Mouse (Mus musculus) kidney, adult 2 months (tissue): ENCODE measurements around the gene Plk3. TPM values are rescaled to one million over a fixed set of nuclear protein-coding genes. Genes with fewer than 3 reads are reported as not detected.

ENCODE experiments used
- DNase-seq: peaks from one replicate; pipeline ENCODE4 v3.0.0; 2021
- H3K27ac ChIP-seq: fragments of 200-500 bp; 2 replicates; pipeline ENCODE4 v1.5.1; 2012; ENCODE audit warnings: low read depth, low read length, control low read depth, inconsistent platforms; ENCODE audit not compliant: insufficient read depth
- H3K27me3 ChIP-seq: fragments of 200-500 bp; replicated peaks from 2 replicates; pipeline ENCODE4 v1.6.1; 2012; ENCODE audit warnings: mild to moderate bottlenecking, moderate library complexity, low read length, inconsistent platforms; ENCODE audit not compliant: control insufficient read depth, insufficient read depth
- H3K36me3 ChIP-seq: fragments of 200-500 bp; 2 replicates; pipeline ENCODE4 v1.6.1; 2012; ENCODE audit warnings: mild to moderate bottlenecking, moderate library complexity, low read length, inconsistent platforms; ENCODE audit not compliant: control insufficient read depth, insufficient read depth
- H3K4me1 ChIP-seq: fragments of 200-500 bp; 2 replicates; pipeline ENCODE4 v1.6.1; 2011; ENCODE audit warnings: low read length; ENCODE audit not compliant: control insufficient read depth, insufficient read depth
- H3K4me3 ChIP-seq: fragments of 200-500 bp; 2 replicates; pipeline ENCODE4 v1.5.1; 2011; ENCODE audit warnings: mild to moderate bottlenecking, low read depth, low read length, control low read depth; ENCODE audit not compliant: insufficient read depth
- CTCF ChIP-seq: fragments of 200-500 bp; conservative IDR thresholded peaks from 2 replicates; pipeline ENCODE4 v1.5.1; 2011; ENCODE audit warnings: low read depth, mild to moderate bottlenecking, control low read depth, low read length, moderate library complexity, mixed read lengths; ENCODE audit not compliant: insufficient read depth, insufficient read length
- POLR2A ChIP-seq: fragments of 200-500 bp; IDR thresholded peaks from one replicate; pipeline ENCODE4 v1.6.1; 2011; ENCODE audit warnings: low read depth, low read length, control low read depth
- WGBS: fragments of 180-500 bp; shearing (Covaris S2); methylation state at CpG from one replicate; pipeline ENCODE4 v1.1.7; 2018; 5-methylcytosine and 5-hydroxymethylcytosine counted together
- polyA plus RNA-seq: library from polyadenylated mRNA; depleted of rRNA; stranded (reverse); fragments of >200 nt; gene quantifications from 2 replicates; pipeline ENCODE4 v1.2.3, GENCODE M21; 2012

Gene Plk3
- polyA plus RNA-seq, 1 experiment: 6.9 TPM

DNA sequence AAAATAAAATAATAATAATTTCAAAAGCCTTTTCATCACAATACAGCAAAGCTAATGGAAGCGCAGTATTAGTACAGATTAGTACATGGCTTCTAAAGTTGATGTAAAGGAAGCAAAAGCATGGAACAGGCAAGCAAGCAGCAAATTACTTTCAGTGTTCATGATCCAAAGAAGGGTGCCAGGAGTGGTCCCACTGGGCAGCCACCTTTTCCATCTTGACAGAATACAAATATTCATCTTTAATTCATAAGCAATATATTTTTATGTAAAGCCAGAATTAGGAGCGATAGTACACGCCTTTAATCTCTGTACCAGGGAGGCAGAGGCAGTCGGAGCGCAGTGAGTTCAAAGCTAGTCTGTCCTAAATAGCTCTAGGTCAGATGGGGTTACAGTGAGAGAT is 14.1 kb downstream of the Plk3 start:
- Histone ChIP-seq H3K27ac (peak overlapping the region; percentile 93; the same call in 1 of the 2 replicates), H3K4me3 (peak overlapping the region; percentile 68; the same call in 1 of the 2 replicates), H3K36me3 (no peaks in the 10 kb centered on the region), H3K27me3 (no peaks in the 10 kb centered on the region), H3K4me1 (peaks cover 3% of the 10 kb centered on the region; the same call in 1 of the 2 replicates)
- WGBS: 74% methylated on average over 5 of the region's 5 CpGs
- DNase-seq: no peak
- TF ChIP-seq POLR2A: no peak
- TF ChIP-seq CTCF: no peak

DNA sequence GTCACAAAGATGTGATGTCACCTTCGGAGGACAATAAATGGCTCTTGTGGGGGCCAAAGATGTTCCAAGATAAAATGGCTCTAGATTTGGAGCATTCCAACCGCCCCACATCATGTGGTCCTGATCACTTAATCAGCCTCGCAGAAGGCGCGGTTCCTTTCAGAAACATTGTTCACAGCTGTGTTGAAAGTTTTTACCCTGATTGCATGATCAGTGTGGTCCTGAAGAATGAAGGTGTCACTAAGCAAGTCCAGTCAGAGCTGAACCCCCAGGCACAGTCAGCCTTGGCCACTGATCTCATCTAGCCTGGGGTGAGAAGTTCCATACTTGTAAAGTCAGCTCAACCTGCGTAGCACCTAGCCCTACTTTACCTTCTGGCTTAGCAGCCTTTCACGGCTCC is 15.8 kb downstream of the Plk3 start:
- H3K27ac ChIP-seq: no peak overlapping the region
- H3K36me3 ChIP-seq: no peaks in the 10 kb centered on the region
- H3K4me3 ChIP-seq: no peak overlapping the region
- H3K4me1 ChIP-seq: peaks cover 3% of the 10 kb centered on the region; the same call in 1 of the 2 replicates
- TF ChIP-seq CTCF (no peak), POLR2A (no peak)
- no peaks in the 10 kb centered on the region for H3K27me3 ChIP-seq
- DNase-seq: no peak
- WGBS: 94% methylated on average over 7 of the region's 7 CpGs

DNA sequence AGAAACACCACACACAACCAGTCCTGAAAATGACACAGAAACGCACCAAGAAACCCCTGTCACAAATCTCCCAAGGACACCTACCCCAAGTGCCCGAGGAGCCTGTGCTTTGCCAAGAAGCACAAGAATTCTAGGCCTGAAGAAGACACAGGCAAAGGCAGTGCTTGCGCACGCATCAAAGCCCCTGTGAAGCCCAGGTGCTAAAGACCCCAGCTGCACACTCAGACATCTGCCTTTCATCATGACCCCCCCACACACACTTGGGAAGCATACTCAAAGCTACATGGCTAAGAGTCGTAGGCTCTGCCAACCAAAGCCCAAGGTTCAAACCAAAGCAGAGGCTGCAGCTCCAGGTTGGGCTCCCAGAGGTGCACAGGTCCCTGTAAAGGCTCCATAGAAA is 18.2 kb downstream of the Plk3 start:
- 88% methylated on average over 5 of the region's 5 CpGs for WGBS
- no peaks in the 10 kb centered on the region for H3K36me3 ChIP-seq
- no peak overlapping the region for H3K27ac ChIP-seq
- H3K4me3 ChIP-seq: no peak overlapping the region
- H3K4me1 ChIP-seq: no peaks in the 10 kb centered on the region; the same call in 1 of the 2 replicates
- TF ChIP-seq POLR2A: no peak
- no peak for TF ChIP-seq CTCF
- DNase-seq: no peak
- no peaks in the 10 kb centered on the region for H3K27me3 ChIP-seq

DNA sequence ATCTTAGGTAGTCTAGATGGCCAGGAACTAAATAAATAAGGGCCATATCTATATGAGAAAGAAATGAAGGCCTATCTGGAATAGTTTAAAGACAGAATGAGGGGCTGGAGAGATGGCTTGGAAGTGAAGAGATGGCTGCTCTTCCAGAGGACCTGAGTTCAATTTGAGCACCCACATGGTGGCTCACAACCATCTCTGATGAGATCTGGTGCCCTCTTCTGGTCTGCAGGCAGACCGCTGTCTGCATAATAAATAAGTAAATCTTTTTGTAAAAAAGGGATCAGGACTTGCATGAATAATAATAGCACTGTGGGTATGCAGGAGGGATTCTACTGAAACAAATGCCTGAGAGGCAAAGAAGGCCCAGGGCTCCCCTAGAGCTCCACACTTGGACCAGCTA is 20.5 kb downstream of the Plk3 start:
- Histone ChIP-seq H3K4me3 (no peak overlapping the region), H3K36me3 (no peaks in the 10 kb centered on the region), H3K27me3 (no peaks in the 10 kb centered on the region), H3K4me1 (no peaks in the 10 kb centered on the region), H3K27ac (no peak overlapping the region)
- no peak for DNase-seq
- TF ChIP-seq POLR2A: no peak
- TF ChIP-seq CTCF: 0 out of 2 replicates have a peak, but pooled peaks have one; percentile 9
- WGBS: 96% methylated on average over 1 of the region's 1 CpGs

DNA sequence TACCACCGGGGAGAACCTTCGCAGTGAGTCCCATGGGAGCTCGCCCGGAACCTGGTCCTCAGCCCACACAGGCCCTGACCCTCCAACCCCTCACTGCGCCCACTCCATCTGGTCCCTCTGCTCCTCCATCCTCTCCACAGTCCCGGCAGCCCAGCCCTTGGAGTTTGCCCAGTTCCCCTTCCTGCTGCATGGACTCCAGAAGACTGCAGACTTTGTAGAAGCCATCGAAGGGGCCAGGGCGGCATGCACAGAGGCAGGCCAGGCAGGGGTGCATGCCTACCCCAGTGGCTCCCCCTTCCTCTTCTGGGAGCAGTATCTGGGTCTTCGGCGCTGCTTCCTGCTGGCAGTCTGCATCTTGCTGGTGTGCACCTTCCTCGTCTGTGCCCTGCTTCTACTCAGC is 22.8 kb downstream of the Plk3 start:
- H3K36me3 ChIP-seq: no peaks in the 10 kb centered on the region
- no peaks in the 10 kb centered on the region for H3K27me3 ChIP-seq
- TF ChIP-seq POLR2A (no peak), CTCF (no peak)

DNA sequence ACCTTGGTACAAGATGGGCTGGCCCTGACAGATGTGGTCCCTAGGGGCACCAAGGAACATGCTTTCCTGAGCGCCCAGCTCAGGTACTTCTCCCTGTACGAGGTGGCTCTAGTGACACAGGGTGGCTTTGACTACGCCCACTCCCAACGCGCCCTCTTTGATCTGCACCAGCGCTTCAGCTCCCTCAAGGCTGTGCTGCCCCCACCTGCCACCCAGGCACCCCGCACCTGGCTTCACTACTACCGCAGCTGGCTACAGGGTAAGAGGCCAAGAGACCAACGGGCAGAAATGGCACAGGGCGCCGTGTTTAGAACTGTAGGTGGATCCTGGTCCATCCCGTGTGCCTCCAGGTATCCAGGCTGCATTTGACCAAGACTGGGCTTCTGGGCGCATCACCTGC is 23.5 kb downstream of the Plk3 start:
- H3K27ac ChIP-seq: no peak overlapping the region
- no peak for DNase-seq
- H3K36me3 ChIP-seq: no peaks in the 10 kb centered on the region
- WGBS: 88% methylated on average over 13 of the region's 13 CpGs
- TF ChIP-seq POLR2A (no peak), CTCF (no peak)
- no peak overlapping the region for H3K4me3 ChIP-seq
- no peaks in the 10 kb centered on the region for H3K4me1 ChIP-seq
- no peaks in the 10 kb centered on the region for H3K27me3 ChIP-seq

More for the DNA sequence above, 22.8 kb downstream of the Plk3 start:
- H3K4me1 ChIP-seq: no peaks in the 10 kb centered on the region
- 89% methylated on average over 11 of the region's 11 CpGs for WGBS
- no peak overlapping the region for H3K4me3 ChIP-seq
- H3K27ac ChIP-seq: no peak overlapping the region
- no peak for DNase-seq

DNA sequence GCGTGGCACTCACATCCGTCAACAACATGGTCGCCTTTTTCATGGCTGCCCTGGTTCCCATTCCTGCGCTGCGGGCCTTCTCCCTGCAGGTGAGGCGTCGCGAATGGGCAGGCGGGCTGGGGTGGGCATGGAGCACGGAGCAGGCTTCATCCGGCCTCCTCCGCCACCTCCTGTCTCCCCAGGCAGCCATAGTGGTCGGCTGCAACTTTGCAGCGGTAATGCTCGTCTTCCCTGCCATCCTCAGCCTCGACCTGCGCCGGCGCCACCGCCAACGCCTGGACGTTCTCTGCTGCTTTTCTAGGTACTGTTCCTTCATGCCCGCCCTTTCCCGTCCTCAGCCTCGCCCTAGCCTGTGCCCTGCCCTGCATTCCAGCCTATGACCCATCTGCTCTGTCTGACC is 24.4 kb downstream of the Plk3 start:
- no peak overlapping the region for H3K4me3 ChIP-seq
- H3K36me3 ChIP-seq: no peaks in the 10 kb centered on the region
- no peak overlapping the region for H3K27ac ChIP-seq
- no peak for DNase-seq
- no peaks in the 10 kb centered on the region for H3K27me3 ChIP-seq
- TF ChIP-seq POLR2A (no peak), CTCF (no peak)
- 96% methylated on average over 25 of the region's 25 CpGs for WGBS
- no peaks in the 10 kb centered on the region for H3K4me1 ChIP-seq

DNA sequence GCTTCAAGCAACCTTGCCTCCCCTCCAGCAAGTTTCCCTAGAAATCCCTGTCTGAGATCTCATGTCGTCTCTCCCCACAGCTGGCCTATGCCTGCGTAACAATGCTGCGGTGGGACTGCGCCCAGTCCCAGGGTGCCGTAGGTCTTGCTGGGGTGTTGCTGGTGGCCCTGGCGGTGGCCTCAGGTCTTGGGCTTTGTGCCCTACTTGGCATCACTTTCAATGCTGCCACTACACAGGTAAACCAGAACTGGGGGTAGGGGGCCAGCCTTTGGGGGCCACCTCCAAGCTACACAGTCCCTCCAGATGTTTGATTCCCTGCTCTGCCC is 25.3 kb downstream of the Plk3 start:
- H3K36me3 ChIP-seq: no peaks in the 10 kb centered on the region
- H3K27me3 ChIP-seq: no peaks in the 10 kb centered on the region
- DNase-seq: no peak
- no peaks in the 10 kb centered on the region for H3K4me1 ChIP-seq
- no peak for TF ChIP-seq POLR2A
- no peak overlapping the region for H3K4me3 ChIP-seq
- H3K27ac ChIP-seq: no peak overlapping the region
- 98% methylated on average over 6 of the region's 6 CpGs for WGBS
